Mouse (Mus musculus): Measurements from ENCODE around the gene Armc9.

The Armc9 gene

DNA sequence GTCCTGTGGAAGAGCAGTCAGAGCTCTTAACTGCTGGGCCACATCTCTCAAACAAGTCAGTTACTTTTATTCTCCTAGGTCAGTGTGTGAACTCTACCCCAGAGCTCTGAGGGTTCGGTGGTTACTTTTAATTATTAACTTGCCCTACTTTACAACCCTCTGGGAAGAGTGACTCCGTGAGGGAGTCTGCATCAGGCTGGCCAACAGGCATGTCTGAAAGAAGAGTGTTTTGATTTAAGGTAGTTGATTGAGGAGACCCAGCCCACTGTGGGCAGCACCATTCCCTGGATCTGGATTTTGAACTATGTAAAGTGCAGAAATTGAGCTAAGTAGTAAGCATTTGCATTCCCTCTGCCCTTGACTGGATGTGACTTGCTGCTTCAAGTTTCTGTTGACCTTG is 21.5 kb downstream of the Armc9 start:
- DNase-seq (ENCODE audit: low spot score): no peak

DNA sequence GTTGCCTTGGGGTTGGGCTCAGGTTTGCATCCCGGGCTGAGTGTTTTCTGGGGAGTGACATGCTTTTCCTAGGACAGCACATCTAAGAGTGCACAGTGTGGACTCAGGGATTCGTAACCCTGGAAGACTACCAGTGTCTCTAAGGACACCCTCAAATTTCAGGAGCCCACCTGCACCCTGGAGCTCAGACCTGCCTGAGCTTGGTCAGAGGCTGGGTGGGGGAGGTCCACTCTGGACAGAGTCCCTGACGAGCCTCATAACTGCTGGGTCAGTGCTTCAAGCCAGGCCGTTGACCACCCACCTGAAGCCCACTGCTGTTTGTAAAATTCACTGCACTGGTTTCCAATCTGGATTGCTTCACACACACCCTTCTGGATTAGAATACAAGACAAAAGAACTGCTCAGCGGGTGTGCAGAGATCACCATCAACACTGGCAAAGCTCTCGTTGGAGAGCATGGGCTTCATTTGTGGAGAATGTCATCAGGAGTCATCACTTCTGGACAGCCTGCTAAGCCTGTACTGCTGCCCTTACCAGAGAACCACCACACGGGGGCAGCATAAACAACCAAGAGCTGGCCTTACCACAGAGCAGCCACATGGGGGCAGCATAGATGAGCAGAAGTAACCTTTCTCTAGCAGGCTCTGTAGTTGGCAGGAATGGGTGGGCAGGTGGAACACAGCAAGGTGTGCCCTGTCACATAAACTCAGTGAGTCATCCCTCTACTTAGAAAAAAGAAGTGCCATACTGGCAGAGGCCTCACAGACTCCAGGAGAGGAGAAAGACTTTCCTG is 24.1 kb downstream of the Armc9 start:
- peak; percentile 71 for DNase-seq (ENCODE audit: low spot score)

DNA sequence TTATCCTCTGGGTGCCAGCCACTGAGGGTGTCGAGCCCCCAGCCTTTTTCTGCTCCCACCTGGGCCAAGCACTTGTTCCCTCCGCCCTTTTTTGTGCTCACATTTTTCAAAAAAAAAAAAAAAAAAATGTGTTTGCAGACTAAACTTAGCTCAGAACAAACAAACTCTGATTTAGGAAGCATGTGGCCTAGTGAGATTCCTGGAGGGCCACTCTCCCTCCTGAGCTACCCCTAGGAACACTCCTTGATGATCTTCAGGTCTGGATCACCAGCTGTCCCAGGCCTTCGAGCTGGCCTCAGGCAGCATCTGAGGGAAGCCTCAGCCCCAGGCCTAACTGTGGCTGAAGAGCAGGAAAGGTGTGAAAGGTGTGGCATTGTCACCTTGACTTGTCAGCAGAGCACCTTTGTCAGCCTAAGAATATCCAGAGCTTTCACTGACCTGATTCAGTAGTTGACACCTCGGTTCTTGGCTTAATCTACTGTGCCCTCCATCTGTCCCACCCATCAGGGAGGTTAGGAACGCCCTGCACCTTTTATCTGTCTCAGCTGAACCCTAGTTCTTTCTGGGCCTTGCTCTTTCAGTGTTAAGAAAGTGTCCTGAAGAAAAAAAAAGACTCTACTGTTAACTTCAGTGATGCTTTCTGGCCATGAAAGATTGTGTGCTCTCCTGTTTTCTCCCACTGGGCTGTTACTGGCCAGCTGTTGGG is 27.6 kb downstream of the Armc9 start:
- no peak for DNase-seq (ENCODE audit: low spot score)

DNA sequence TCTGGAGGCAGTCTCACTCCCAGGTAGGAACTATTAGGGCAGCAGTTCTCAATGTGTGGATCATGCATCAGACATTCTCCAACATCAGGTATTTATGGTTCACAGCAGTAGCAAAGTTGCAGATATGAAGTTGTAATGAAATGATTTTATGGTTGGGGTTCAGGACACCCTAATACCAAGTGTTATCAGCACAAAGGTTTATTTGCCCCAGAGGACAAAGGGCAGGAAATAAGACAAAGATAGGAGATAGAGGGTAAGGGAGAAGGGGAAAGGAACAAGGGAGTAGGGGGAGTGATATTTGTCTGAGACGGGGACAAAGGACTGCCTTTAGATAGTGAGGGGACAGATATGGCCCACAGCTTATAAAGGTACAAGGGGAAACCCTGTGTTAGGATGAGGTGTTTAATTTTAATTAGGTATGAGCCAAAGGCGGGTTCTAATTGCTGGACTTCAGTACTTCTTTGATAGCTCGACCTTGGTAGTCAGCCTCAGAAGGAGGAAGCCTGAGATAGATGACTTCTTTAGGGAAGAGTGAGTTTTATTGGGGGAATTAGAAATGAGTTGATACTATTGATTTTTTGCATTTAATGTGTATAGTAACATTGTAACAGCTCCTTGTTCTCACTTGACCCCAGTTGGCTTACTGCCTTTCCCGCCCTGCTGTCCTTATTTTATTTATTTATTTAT is 29.1 kb downstream of the Armc9 start:
- no peak for DNase-seq (ENCODE audit: low spot score)

DNA sequence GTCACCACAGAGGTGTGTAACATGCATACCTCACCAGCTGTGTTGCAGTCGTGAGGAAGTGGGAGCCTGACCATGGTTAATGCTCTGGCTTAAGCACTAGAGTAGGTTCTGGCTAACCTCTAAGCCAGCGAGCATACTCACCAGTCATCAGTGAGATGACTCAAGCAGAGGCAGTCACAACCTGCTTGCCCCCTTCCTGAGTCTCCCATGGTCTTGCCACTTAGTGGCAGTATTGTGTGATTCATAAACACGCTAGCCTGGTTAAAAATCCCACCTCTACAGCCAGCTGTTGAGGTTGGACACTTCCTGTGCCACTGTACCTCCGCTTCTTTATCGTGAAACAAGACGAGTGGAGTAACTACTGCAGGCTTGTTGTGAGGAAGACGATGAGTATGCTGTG is 32.2 kb downstream of the Armc9 start:
- DNase-seq (ENCODE audit: low spot score): no peak

DNA sequence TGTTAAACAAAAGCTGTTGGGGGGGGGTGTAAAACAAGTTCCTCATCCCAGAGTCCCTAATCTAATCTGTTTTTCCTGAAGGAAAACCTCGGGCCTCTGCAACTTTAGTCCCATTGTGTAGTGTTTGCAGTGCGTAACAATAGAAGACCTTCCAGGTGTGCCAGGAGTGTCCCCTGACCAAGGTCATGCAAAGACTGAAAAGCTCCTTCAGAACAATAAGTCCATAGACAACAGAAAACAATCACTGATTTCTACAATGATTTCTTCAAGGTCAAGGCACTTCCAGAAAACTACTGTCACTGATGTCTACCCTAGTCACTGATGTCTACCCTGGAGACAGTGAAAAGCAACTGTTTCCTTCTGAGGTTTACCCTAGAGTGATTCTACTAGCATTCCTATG is 33.3 kb downstream of the Armc9 start:
- no peak for DNase-seq (ENCODE audit: low spot score)

DNA sequence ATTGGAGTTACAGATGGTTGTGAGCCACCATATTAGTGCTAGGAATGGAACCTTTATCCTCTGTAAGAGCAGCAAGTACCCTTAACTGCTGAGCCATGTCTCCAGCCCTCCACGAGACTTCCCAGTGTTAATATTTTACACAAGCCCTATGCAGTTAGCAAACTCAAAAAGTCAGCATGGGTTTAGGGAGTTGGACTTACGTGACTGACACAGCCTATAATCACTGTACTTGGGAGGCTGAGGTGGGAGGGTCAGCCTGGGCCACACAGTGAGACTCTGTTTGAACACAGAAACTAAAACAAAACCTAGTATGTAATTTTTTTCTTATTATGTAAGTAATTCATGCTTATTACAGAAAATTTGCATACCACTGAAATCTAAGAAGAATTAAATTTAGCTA is 33.7 kb downstream of the Armc9 start:
- DNase-seq (ENCODE audit: low spot score): no peak

DNA sequence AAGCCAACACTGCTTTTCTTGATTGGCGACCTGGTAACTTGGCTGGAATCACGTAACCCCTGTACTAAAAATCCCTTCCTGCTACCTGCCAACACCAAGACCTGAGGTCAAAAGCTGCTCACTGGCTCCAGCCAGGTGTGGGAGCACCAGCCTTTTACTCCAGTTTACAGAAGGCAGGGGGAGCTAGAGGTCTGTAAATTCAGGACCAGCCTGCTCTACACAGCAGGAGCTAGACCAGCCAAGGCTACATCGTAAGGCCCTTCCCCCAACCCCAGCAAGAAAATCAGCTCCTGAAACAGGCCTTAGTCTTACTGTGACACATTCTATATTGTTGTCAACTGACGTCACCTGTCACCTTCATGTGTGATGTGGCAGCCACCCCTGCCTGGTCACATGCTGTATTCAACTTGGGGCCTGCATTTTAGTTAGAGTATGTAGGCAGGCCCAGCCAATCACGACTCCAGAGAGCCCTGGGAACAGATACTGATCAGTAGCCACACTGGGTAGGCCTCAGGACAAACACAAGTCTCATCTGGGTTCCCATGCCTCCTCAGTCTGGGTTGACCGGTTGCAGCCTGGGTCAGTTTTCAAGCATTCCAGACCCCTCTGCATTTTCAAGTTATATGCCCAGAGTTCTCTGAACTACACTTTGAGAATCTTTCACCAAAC is 34.6 kb downstream of the Armc9 start:
- no peak for DNase-seq (ENCODE audit: low spot score)

DNA sequence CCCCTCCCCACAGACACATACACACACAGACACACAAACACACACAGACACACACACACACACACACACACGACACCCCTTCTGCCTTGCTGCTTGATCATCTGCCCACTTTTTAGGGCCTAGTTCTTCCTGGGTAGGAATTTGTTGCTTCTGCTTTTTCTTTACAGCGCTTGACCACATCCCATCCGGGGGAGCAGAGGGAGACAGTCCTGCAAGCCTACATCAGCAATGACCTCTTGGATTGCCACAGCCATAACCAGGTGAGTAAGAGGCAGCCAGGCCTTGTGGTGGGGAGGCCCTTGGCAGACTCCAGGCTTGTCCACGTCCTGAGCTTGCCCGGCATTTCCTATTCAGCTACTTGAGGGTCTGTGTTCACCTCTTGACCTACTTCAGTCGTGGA is 36.3 kb downstream of the Armc9 start:
- no peak for DNase-seq (ENCODE audit: low spot score)

DNA sequence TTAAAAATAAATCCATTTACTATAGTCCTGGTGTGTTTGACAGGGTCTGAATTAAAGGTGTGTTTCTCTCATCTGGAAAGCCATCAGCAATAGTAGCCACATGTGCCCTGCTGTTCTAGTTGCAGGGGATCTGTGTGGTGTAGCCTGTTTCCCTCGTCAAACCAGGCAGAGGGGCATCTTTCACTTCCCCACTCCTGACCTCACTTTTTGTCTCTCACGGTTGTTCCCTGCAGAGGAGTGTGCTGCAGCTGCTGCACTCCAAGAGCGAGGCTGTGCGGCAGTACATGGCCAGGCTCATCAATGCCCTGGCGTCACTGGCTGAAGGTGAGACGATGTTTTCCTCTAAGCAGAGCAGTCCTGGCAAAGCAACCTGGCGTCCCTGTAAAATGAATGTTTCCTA is 39.5 kb downstream of the Armc9 start:
- DNase-seq (ENCODE audit: low spot score): no peak

DNA sequence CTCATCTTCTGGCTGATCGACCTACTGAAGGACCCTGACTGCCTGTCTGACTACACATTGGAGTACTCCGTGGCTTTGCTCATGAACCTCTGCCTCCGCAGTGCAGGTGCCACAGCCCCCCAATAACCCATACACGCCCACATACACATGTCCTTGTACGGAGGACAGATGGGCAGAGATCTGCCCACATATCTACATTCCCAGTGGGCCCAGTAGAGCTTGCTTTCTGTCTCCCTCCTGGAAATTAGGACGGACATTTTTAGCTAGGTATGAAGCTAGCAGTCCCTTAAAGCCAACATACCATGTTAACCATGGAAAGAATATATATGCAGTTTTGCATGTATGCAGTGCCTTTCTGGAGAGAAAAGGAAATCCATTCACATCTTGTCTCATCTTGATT is 43.7 kb downstream of the Armc9 start:
- no peak for DNase-seq (ENCODE audit: low spot score)

DNA sequence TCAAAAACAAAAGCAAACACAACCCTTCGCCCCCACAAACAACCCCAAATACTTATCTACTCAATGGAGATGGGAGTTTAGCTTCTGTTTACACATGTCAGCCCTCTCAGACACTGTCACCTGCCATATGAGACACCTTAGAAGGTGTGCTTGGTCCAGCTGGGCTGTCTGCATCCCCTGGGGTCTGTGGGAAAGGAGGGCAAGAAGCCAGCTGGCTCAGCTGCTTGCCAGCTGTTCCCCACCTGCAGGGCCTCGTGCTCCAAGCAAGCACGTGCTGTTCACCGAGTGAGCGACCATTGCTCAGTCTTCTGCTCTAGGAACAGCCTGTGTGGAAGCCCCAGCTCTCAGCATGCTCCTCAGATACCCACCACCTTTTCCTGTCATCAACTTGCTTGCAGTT is 44.4 kb downstream of the Armc9 start:
- DNase-seq (ENCODE audit: low spot score): no peak

DNA sequence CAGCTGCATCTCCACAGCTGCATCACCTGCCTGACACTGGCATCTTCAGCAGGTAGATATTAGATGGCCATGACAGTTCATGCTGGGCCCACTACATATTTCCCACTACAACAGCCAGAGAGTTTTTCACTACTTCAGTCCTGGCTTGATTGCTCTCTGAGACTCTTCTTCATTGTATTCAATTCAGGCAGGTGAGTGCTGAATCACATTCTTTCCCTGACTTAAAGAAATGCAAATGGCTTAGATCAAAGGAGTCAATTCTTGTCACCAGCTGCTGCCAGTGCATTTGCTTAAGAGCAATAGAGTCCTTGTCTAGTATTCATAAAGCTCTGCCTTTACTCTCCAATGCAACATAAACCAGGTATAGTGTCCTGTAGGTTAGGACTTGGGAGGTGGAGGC is 46.7 kb downstream of the Armc9 start:
- DNase-seq (ENCODE audit: low spot score): no peak

DNA sequence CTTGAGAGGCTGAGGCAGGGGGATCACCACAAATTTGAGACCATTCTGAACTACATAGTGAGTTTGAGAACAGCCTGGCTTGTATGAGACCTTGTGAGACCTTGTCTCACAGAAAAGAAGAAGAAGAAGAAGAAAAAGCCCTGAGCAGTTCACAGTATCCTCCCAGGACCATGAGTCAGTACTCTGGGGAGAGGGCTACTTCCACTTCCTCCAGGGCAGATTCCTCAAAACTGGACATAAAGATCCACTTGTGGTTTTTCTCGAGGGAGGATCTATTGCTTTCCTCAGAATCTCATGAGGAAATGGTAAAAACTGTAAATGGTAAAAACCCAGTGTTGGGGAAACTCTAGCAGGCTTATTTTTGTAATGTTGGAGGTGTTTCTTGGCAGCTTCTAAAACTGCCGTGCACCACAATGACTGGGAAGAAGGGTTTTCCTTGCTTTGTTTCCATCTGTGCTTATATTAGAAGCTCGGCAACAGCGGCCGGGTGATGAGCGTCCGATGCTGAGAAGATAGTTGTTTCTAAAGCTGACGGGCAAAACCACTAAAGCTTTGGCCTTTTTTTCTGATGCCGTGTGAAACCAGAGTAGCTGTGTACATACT is 48.1 kb downstream of the Armc9 start:
- DNase-seq (ENCODE audit: low spot score): no peak

DNA sequence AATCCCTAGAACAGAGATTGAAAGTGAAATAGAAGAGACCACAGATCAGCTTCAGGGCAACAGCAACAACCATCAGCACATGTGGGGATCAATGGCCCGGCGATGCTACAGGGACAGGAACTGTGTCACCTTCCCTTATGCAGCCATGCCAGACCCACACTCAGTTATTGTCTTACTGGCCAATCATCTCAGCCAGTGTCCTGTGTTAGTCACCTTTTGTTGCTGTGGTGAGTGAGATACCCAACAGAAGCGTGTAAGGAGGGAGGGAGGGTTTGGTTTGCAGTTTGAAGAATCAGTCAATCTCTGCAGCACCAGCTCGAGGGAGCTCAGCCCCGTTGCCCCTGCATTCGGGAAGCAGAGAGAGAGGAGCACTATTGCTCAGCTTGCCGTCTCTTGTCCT is 56.1 kb downstream of the Armc9 start:
- DNase-seq (ENCODE audit: low spot score): no peak

DNA sequence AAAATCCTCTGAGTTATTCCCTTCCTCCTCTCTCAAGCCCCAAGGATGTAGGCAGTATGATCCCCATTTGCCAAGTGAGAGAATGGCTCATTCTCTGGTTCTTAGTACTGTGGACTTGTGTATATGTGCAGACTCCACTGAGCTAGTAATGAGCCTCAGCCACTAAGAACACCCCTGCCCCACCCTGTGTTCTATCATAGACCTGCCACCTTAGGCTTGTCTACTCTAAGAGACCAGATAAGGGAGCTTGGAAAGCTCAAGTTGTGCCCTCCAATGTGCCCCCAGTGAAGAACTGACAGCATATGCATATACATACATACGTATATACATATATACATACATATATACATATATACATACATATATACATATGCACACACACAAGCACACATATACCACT is 56.9 kb downstream of the Armc9 start:
- DNase-seq (ENCODE audit: low spot score): no peak

DNA sequence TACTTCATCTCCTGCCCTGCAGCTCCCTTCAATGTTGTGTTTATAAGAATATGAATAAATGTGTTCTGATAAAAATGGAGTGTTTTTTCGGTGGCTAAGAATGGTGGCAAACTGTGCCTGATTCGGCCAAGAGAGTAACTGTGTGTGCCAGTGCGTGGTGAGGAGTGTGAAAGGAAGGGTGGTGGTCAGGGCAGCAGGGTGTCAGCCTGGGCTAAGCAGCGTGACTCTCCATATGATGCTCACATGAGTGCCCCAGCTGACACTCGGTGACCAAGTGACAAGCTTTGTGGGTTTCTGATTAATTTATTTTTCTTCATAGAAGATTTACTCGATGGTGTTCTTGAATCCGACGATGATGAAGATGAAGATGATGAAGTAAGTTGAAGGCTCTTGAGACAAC is 58.2 kb downstream of the Armc9 start:
- DNase-seq (ENCODE audit: low spot score): no peak

DNA sequence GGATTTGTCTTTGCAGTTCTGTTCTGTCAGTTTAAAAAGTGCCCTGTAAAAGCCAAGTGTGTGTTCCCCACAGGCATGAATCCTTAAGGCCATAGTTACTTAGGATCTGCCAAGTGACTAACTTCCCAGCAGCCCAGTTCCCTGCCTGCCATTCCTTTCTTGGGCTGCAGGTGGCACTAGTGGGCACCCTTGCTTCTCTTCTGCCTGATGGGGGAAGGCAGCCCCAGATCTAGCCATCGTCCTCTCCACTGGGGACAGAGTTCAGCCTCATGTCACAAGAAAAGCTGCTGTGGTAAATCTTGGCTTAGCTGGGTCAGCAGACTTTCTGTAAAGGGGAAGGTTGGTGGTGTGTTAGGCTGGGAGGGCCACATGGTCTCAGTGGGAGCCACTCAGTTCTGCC is 59.6 kb downstream of the Armc9 start:
- peak; percentile 77 for DNase-seq (ENCODE audit: low spot score)

DNA sequence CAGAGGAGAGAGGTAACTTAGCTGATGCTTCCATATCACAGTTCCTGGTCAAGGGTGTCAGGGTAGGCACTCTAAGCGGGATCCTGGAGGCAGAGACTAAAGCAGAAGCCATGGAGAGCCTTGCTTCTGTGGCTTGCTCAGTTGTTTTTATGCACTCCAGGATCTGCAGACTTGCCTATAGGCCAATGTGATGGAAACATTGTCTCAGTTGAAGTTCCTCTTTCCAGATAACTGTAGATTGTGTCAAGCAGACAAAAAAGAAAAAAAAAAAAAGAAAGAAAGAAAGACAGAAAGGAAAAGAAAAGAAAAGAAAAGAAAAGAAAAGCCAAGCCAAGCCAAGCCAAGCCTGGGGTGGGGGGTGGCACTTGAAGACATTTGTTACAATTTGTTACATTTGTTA is 60.7 kb downstream of the Armc9 start:
- no peak for DNase-seq (ENCODE audit: low spot score)

DNA sequence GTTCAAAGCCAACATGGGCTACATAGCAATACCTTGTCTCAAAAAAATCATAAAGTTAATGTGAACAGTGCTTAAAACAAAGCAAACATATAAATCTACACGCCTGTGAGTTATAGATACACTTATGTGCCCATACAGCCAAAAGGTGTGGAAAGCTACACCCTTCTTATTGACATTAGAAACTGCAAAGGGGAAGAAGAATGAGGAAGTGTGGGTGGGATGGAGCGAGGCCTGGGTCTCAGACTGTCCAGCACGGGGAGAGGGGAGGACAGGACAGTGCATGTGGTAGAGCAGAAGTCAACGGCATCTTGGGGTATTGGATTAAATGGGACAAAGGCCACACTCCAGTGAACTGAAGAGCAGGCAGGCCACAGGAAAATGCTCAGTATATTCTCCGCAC is 61.8 kb downstream of the Armc9 start:
- no peak for DNase-seq (ENCODE audit: low spot score)

DNA sequence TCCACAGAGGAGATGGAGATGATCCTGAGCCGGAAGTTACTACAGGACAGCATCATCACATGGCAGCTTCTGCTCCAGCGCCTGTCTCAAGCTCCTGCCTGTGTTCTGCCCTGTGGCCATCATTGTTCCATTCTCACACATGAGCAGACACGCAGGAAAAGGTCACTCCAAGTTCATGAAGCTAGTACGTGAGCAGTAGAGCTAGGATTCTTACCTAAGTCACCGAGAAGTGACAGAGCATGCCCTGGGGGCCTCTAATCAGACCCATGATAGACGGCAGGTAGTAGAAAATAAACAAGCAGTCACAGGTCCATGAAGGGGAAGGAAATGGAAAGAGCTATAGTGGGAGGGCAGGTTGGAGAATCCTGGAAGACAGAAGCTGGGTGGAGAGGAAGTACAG is 63.4 kb downstream of the Armc9 start:
- DNase-seq (ENCODE audit: low spot score): no peak

DNA sequence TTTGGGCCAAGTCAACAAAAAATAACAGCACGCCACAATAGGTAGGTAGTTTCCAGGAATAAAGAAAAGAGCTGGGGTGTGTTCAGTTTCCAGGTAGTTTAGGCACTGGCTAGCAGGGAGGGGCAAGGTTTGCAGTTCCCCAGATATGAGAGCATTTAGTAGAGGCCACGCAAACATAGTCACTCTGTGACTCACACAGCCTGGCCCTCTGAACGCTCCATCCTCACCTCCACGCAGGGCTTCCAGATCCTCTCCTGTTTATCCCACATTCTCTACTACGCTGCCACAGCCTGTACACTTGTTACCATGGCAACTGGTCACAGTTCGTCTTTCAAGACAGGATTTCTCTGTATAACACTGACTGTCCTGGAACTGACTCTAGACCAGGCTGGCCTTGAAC is 70.6 kb downstream of the Armc9 start:
- no peak for DNase-seq (ENCODE audit: low spot score)
